Mouse (Mus musculus) liver, embryonic 13.5 days (tissue): Measurements from ENCODE around the gene Man1a2. TPM values are rescaled to one million over a fixed set of nuclear protein-coding genes. Genes with fewer than 3 reads are reported as not detected.

Experiments
- ATAC-seq: fragments of 200-750 bp; cut with Nextera tagmentation; 2 replicates; pipeline ENCODE4 v1.8.0; 2017; ENCODE audit warnings: low read depth, mild to moderate bottlenecking, moderate number of reproducible peaks, moderate library complexity
- DNase-seq: peaks from one replicate; pipeline ENCODE4 v3.0.0; 2022
- H3K27ac ChIP-seq: fragments of 300-500 bp; sonication (generic); 2 replicates; pipeline ENCODE4 v1.5.1; 2015; ENCODE audit warnings: moderate library complexity, mild to moderate bottlenecking, inconsistent platforms
- H3K27me3 ChIP-seq: fragments of 300-500 bp; sonication (generic); 2 replicates; pipeline ENCODE4 v1.6.1; 2015; ENCODE audit warnings: mild to moderate bottlenecking, inconsistent platforms
- H3K36me3 ChIP-seq: fragments of 300-500 bp; sonication (generic); 2 replicates; pipeline ENCODE4 v1.6.1; 2015; ENCODE audit warnings: mild to moderate bottlenecking, inconsistent platforms
- H3K4me1 ChIP-seq: fragments of 300-500 bp; sonication (generic); replicated peaks from 2 replicates; pipeline ENCODE4 v1.6.1; 2015; ENCODE audit warnings: inconsistent platforms
- H3K4me2 ChIP-seq: fragments of 300-500 bp; sonication (generic); 2 replicates; pipeline ENCODE4 v1.6.1; 2015; ENCODE audit warnings: inconsistent platforms, mild to moderate bottlenecking, moderate library complexity
- H3K4me3 ChIP-seq: fragments of 300-500 bp; sonication (generic); replicated peaks from 2 replicates; pipeline ENCODE4 v1.5.1; 2015; ENCODE audit warnings: mild to moderate bottlenecking, inconsistent platforms
- H3K9ac ChIP-seq: fragments of 300-500 bp; sonication (generic); 2 replicates; pipeline ENCODE4 v1.6.1; 2015; ENCODE audit warnings: mild to moderate bottlenecking, inconsistent platforms
- H3K9me3 ChIP-seq: fragments of 300-500 bp; sonication (generic); replicated peaks from 2 replicates; pipeline ENCODE4 v1.6.1; 2016; ENCODE audit warnings: inconsistent platforms
- WGBS: fragments of 180-500 bp; shearing (Covaris S2); methylation state at CpG from one replicate; pipeline ENCODE4 v1.1.7; 2015; ENCODE audit not compliant: insufficient replicate concordance; 5-methylcytosine and 5-hydroxymethylcytosine counted together
- polyA plus RNA-seq: library from polyadenylated mRNA; unstranded; fragments of >200 nt; fragmentation: Nextera tagmentation; extraction: Ambion mirVana; gene quantifications from 2 replicates; pipeline ENCODE4 v1.2.1, GENCODE M21; 2015

Gene Man1a2
- polyA plus RNA-seq, 1 experiment from 2014 or later: 39.3 TPM

DNA sequence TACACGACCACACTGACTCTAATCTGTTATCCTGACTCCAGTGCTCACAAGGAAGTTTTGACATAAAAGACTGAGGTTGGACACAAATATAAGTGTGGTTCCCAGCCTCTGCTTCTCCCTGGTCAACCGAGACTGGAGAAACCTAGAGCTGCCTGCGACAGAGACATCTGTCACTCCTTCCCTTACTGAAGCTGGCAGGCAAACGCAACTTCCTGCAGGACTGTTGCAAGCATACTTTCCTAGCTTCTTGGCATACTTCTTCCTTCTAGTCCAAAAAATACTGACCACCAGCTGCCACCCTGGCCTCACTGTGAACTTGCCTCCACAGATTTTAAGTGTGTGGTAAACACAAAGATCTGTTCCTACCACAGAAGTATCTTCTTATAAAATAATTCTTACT is 66.8 kb downstream of the Man1a2 start:
- no peak overlapping the region for H3K9ac ChIP-seq
- no peak overlapping the region for H3K27ac ChIP-seq
- no peaks in the 10 kb centered on the region for H3K9me3 ChIP-seq
- H3K36me3 ChIP-seq: no peaks in the 10 kb centered on the region
- no peaks in the 10 kb centered on the region for H3K4me1 ChIP-seq
- WGBS: 49% methylated on average over 4 of the region's 4 CpGs
- ATAC-seq (no peak), DNase-seq (no peak)
- no peak overlapping the region for H3K4me3 ChIP-seq
- H3K4me2 ChIP-seq: no peak overlapping the region
- no peaks in the 10 kb centered on the region for H3K27me3 ChIP-seq

DNA sequence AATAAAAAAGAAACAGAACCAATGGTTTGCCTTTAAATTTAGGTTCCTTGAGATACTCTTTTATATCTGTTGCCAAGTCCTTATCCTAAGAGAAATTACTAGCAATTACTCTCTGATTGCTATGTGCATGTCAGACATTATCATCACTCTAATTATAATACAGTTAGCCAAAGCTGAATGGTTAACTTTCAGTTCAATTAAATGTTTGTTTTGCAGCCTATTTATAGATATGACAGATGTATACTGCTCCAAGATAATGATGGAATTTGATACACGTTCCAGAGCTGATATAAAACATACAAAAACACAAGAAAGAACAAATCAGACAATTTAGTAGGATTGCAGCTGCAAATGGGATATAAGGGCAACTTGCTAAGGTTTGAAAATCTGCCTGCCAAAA is 74.4 kb downstream of the Man1a2 start:
- no peak overlapping the region for H3K4me3 ChIP-seq
- ATAC-seq: no peak

GRCm38 (mm10) chr3:100604539-100604938 is 80.8 kb downstream of the Man1a2 start:
- H3K9me3 ChIP-seq: no peaks in the 10 kb centered on the region
- H3K27ac ChIP-seq: no peak overlapping the region
- no peak overlapping the region for H3K4me2 ChIP-seq
- no peak overlapping the region for H3K9ac ChIP-seq
- H3K4me1 ChIP-seq: no peaks in the 10 kb centered on the region
- DNase-seq: no peak
- no peaks in the 10 kb centered on the region for H3K27me3 ChIP-seq
- no peak overlapping the region for H3K4me3 ChIP-seq
- no peak for ATAC-seq
- no peaks in the 10 kb centered on the region for H3K36me3 ChIP-seq
- WGBS: 76% methylated on average over 2 of the region's 2 CpGs

More for the DNA sequence above, 74.4 kb downstream of the Man1a2 start:
- H3K9me3 ChIP-seq: no peaks in the 10 kb centered on the region
- H3K36me3 ChIP-seq: no peaks in the 10 kb centered on the region
- no peak overlapping the region for H3K9ac ChIP-seq
- no peak for DNase-seq
- H3K27ac ChIP-seq: no peak overlapping the region
- H3K4me1 ChIP-seq: no peaks in the 10 kb centered on the region
- H3K27me3 ChIP-seq: no peaks in the 10 kb centered on the region
- 42% methylated on average over 1 of the region's 1 CpGs for WGBS
- no peak overlapping the region for H3K4me2 ChIP-seq

GRCm38 (mm10) chr3:100599265-100599820 is 86.0 kb downstream of the Man1a2 start:
- Histone ChIP-seq H3K4me3 (no peak overlapping the region), H3K27me3 (no peaks in the 10 kb centered on the region), H3K9me3 (no peaks in the 10 kb centered on the region), H3K36me3 (no peaks in the 10 kb centered on the region), H3K27ac (no peak overlapping the region), H3K4me2 (no peak overlapping the region), H3K4me1 (no peaks in the 10 kb centered on the region), H3K9ac (no peak overlapping the region)
- ATAC-seq: no peak
- DNase-seq: no peak
- 70% methylated on average over 2 of the region's 2 CpGs for WGBS

DNA sequence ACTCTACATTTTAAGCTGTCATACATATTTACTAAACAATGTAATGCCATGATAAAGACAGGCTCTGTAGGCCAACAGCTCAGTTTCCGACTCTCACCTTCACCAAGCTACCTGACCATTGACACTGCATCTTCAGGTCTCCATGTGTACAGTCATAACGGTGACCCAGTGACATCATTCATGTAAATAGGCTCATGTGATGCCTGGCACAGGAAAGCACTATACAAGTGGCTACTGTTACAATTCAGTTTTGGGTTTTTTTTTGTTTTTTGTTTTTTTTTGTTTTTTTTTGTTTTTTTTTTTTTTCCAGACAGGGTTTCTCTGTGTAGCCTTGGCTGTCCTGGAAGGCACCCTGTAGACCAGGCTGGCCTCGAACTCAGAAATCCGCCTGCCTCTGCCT is 94.2 kb downstream of the Man1a2 start:
- 86% methylated on average over 4 of the region's 4 CpGs for WGBS
- Histone ChIP-seq H3K4me3 (no peak overlapping the region), H3K9me3 (no peaks in the 10 kb centered on the region), H3K36me3 (0 out of 2 replicates have a peak, but pooled peaks cover 7% of the 10 kb centered on the region), H3K4me1 (no peaks in the 10 kb centered on the region), H3K9ac (no peak overlapping the region), H3K4me2 (no peak overlapping the region), H3K27ac (no peak overlapping the region), H3K27me3 (no peaks in the 10 kb centered on the region)
- no peak for ATAC-seq
- DNase-seq: no peak

- Histone ChIP-seq H3K9me3 (no peaks in the 10 kb centered on the region), H3K27me3 (no peaks in the 10 kb centered on the region), H3K4me1 (no peaks in the 10 kb centered on the region), H3K4me2 (no peak overlapping the region), H3K36me3 (peaks cover 20% of the 10 kb centered on the region; the same call in 1 of the 2 replicates), H3K4me3 (no peak overlapping the region), H3K9ac (no peak overlapping the region), H3K27ac (no peak overlapping the region)
- no peak for ATAC-seq
- DNase-seq: no peak
- WGBS: 87% methylated on average over 1 of the region's 1 CpGs
Measured at GRCm38 (mm10) chr3:100582721-100583355, 102.5 kb downstream of the Man1a2 start.

- WGBS: 73% methylated on average over 3 of the region's 3 CpGs
- DNase-seq: no peak
- no peaks in the 10 kb centered on the region for H3K27me3 ChIP-seq
- H3K9me3 ChIP-seq: no peaks in the 10 kb centered on the region
- H3K4me1 ChIP-seq: no peaks in the 10 kb centered on the region
- H3K9ac ChIP-seq: no peak overlapping the region
- H3K4me3 ChIP-seq: no peak overlapping the region
- no peak for ATAC-seq
- no peak overlapping the region for H3K4me2 ChIP-seq
- H3K36me3 ChIP-seq: 0 out of 2 replicates have a peak, but pooled peaks cover 12% of the 10 kb centered on the region
- H3K27ac ChIP-seq: no peak overlapping the region
Measured at GRCm38 (mm10) chr3:100572571-100573183, 112.6 kb downstream of the Man1a2 start.

DNA sequence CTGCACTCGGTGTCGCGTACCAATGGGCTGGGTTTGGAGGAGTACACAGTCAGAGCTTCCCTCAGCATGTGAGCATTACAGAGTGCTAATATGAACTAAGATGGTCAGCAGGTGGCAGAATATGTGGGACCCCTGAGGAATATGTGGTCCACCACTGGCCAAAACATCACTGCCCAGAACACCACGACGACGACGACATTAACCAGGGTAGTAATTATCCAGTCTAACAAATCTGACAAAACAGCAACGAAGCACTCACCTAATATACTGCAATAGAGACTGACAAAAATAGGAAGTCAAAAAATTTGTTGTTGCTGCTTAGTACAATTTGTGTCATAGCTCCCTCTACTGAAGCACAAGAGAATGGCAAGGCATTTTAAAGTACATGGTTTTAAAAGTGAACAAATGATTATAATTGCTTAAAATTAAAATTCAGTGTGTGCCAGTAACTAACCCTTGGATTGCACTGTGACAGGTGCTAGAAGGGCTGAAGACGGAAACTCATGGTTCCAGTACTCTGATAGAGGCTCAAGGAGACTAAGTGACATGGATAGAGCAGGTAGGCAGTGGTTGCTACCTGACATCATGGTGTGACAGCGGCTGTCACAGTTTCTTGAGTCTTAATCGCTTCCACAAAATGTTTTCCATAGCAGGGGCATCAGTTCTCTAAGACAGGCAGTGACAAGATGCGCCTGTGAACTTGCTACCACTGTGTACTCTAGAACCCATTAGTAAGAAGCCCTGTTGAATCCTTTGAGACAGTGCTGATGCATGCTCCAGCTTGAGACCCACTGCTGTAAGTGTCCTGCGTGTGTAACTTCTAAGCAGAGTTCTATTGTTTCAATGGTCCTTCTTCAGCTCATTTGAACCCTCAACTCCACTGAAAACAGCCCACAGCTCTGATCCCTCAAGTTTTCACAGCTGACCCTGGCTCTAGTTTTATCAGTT is 116.6 kb downstream of the Man1a2 start:
- ATAC-seq: no peak
- DNase-seq: no peak

GRCm38 (mm10) chr3:100563565-100563964 is 121.7 kb downstream of the Man1a2 start:
- H3K4me1 ChIP-seq: no peaks in the 10 kb centered on the region
- DNase-seq (no peak), ATAC-seq (no peak)
- H3K27me3 ChIP-seq: no peaks in the 10 kb centered on the region
- no peak overlapping the region for H3K9ac ChIP-seq
- H3K4me3 ChIP-seq: no peak overlapping the region
- no peak overlapping the region for H3K27ac ChIP-seq
- WGBS: 70% methylated on average over 2 of the region's 2 CpGs
- H3K9me3 ChIP-seq: no peaks in the 10 kb centered on the region
- peaks cover 25% of the 10 kb centered on the region for H3K36me3 ChIP-seq
- no peak overlapping the region for H3K4me2 ChIP-seq

More for the DNA sequence above, 116.6 kb downstream of the Man1a2 start:
- no peak overlapping the region for H3K4me2 ChIP-seq
- WGBS: 77% methylated on average over 13 of the region's 13 CpGs
- no peak overlapping the region for H3K27ac ChIP-seq
- no peaks in the 10 kb centered on the region for H3K9me3 ChIP-seq
- H3K4me3 ChIP-seq: no peak overlapping the region
- H3K4me1 ChIP-seq: no peaks in the 10 kb centered on the region
- H3K36me3 ChIP-seq: peaks cover 16% of the 10 kb centered on the region
- no peak overlapping the region for H3K9ac ChIP-seq
- H3K27me3 ChIP-seq: no peaks in the 10 kb centered on the region

DNA sequence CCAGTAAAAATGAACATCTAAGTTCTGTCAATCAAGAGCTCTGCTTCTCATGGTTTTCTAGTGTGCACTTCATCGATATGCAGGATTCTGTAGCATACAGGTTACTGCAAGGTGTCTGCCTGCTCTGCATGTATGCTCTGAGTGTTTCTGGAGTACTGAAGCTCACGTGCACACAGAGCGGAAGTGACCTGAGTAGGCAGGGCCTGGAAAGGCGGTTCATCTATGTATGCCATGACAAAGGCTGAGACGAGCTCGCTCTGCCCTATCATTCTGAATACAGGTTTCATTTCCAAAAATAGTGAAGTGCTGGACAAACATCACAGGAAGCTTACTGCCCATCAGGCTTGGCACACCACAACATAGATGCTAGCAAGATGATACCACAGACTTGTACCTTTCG is 122.8 kb downstream of the Man1a2 start:
- no peaks in the 10 kb centered on the region for H3K4me1 ChIP-seq
- H3K4me2 ChIP-seq: no peak overlapping the region
- no peak overlapping the region for H3K9ac ChIP-seq
- 84% methylated on average over 7 of the region's 7 CpGs for WGBS
- no peaks in the 10 kb centered on the region for H3K9me3 ChIP-seq
- peaks cover 25% of the 10 kb centered on the region for H3K36me3 ChIP-seq
- H3K27ac ChIP-seq: no peak overlapping the region
- no peaks in the 10 kb centered on the region for H3K27me3 ChIP-seq
- DNase-seq (no peak), ATAC-seq (no peak)
- no peak overlapping the region for H3K4me3 ChIP-seq

GRCm38 (mm10) chr3:100561561-100562175 is 123.6 kb downstream of the Man1a2 start:
- Histone ChIP-seq H3K27ac (no peak overlapping the region), H3K4me2 (no peak overlapping the region), H3K4me1 (no peaks in the 10 kb centered on the region), H3K9ac (no peak overlapping the region), H3K4me3 (no peak overlapping the region), H3K9me3 (no peaks in the 10 kb centered on the region), H3K36me3 (peaks cover 22% of the 10 kb centered on the region), H3K27me3 (no peaks in the 10 kb centered on the region)
- ATAC-seq (no peak), DNase-seq (no peak)
- 84% methylated on average over 2 of the region's 2 CpGs for WGBS
